Mouse (Mus musculus) lung, embryonic 14.5 days (tissue): ENCODE measurements around the gene Mkrn1. TPM values are rescaled to one million over a fixed set of nuclear protein-coding genes. Genes with fewer than 3 reads are reported as not detected.

Experiments
- ATAC-seq: fragments of 200-750 bp; cut with Nextera tagmentation; 2 replicates; pipeline ENCODE4 v1.8.0; 2017; ENCODE audit warnings: mild to moderate bottlenecking, moderate TSS enrichment, moderate library complexity; ENCODE audit not compliant: insufficient read depth
- DNase-seq: peaks from one replicate; pipeline ENCODE4 v3.0.0-alpha.2; 2015
- H3K27ac ChIP-seq: fragments of 300-500 bp; sonication (generic); 2 replicates; pipeline ENCODE4 v1.5.1; 2014; ENCODE audit warnings: low read depth, mild to moderate bottlenecking, moderate library complexity
- H3K27me3 ChIP-seq: fragments of 300-500 bp; sonication (generic); 2 replicates; pipeline ENCODE4 v1.6.1; 2014; ENCODE audit warnings: low read length, control low read depth; ENCODE audit not compliant: insufficient read depth
- H3K36me3 ChIP-seq: fragments of 300-500 bp; sonication (generic); 2 replicates; pipeline ENCODE4 v1.6.1; 2014; ENCODE audit warnings: control low read depth; ENCODE audit not compliant: insufficient read depth
- H3K4me1 ChIP-seq: fragments of 300-500 bp; sonication (generic); 2 replicates; pipeline ENCODE4 v1.6.1; 2014; ENCODE audit warnings: antibody characterized with exemption, control low read depth; ENCODE audit not compliant: insufficient read depth
- H3K4me2 ChIP-seq: fragments of 300-500 bp; sonication (generic); 2 replicates; pipeline ENCODE4 v1.6.1; 2014; ENCODE audit warnings: mild to moderate bottlenecking
- H3K4me3 ChIP-seq: fragments of 300-500 bp; sonication (generic); 2 replicates; pipeline ENCODE4 v1.5.1; 2014; ENCODE audit warnings: low read depth, low read length
- H3K9ac ChIP-seq: fragments of 300-500 bp; sonication (generic); 2 replicates; pipeline ENCODE4 v1.6.1; 2014
- H3K9me3 ChIP-seq: fragments of 300-500 bp; sonication (generic); 2 replicates; pipeline ENCODE4 v1.6.1; 2016; ENCODE audit warnings: low read depth, low read length, control low read depth
- CTCF ChIP-seq: IDR thresholded peaks from 2 replicates; pipeline ENCODE4 v1.5.1; 2016; ENCODE audit warnings: antibody characterized with exemption, low read depth
- WGBS: fragments of 180-500 bp; shearing (Covaris S2); extraction: QIAGEN DNeasy Blood & Tissue Kit; methylation state at CpG from one replicate; pipeline ENCODE4 v1.1.7; 2014; 5-methylcytosine and 5-hydroxymethylcytosine counted together
- polyA plus RNA-seq: library from polyadenylated mRNA; unstranded; fragments of >200 nt; fragmentation: Nextera tagmentation; extraction: Ambion mirVana; gene quantifications from 2 replicates; pipeline ENCODE4 v1.2.1, GENCODE M21; 2014

Gene Mkrn1
- polyA plus RNA-seq, 1 experiment from 2014 or later = 61.2 TPM

DNA sequence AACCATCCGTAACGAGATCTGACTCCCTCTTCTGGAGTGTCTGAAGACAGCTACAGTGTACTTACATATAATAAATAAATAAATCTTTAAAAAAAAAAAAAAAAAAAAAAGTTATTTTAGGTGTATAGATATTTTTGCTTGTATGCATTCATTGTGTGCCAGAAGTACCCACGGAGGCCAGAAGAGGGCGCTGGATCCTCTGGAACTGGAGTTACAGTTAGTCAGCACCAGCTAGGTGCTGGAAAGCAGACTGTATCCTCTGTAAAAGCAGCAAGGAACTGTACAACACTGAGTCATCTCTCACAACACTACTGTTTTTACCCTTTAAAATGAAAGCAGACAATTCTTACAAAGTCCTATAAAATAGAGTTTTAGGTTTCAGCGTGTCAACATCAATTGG, 4.5 kb downstream of the Mkrn1 start:
- H3K9me3 ChIP-seq = no peaks in the 10 kb centered on the region
- H3K27ac ChIP-seq = no peak overlapping the region
- no peaks in the 10 kb centered on the region for H3K4me1 ChIP-seq
- H3K4me3 ChIP-seq = no peak overlapping the region
- WGBS = 48% methylated on average over 3 of the region's 5 CpGs
- DNase-seq (peak; percentile 82), ATAC-seq (no peak)
- H3K27me3 ChIP-seq = 0 out of 2 replicates have a peak, but pooled peaks cover 16% of the 10 kb centered on the region
- TF ChIP-seq CTCF = peak; percentile 53
- no peaks in the 10 kb centered on the region for H3K36me3 ChIP-seq
- no peak overlapping the region for H3K9ac ChIP-seq
- no peak overlapping the region for H3K4me2 ChIP-seq

DNA sequence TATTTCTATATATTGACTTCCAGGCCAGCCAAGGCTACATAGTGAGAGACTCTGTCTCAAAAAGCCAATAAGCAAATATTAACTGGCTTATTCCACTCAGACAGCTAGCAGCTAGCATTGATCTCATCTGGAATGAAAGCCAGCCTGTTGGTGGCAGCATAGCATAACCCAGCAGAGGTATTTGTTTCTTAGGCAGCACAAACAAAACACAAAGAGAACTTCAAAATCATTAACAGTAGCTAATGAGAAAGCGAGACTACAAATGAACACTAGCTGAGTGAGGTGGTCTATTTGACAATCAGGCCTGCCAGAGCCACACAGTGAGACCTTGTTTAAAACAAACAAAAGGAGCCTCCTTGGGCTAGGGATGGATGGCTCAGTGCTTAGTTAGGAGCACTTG, 6.2 kb downstream of the Mkrn1 start:
- no peak for DNase-seq
- no peak for ATAC-seq
- Histone ChIP-seq H3K9me3 (no peaks in the 10 kb centered on the region), H3K4me1 (no peaks in the 10 kb centered on the region), H3K36me3 (0 out of 2 replicates have a peak, but pooled peaks cover 1% of the 10 kb centered on the region), H3K27me3 (0 out of 2 replicates have a peak, but pooled peaks cover 14% of the 10 kb centered on the region), H3K4me3 (no peak overlapping the region), H3K27ac (no peak overlapping the region), H3K9ac (no peak overlapping the region), H3K4me2 (no peak overlapping the region)
- TF ChIP-seq CTCF = 0 out of 2 replicates have a peak, but pooled peaks have one; percentile 7
- WGBS = 80% methylated on average over 1 of the region's 1 CpGs

DNA sequence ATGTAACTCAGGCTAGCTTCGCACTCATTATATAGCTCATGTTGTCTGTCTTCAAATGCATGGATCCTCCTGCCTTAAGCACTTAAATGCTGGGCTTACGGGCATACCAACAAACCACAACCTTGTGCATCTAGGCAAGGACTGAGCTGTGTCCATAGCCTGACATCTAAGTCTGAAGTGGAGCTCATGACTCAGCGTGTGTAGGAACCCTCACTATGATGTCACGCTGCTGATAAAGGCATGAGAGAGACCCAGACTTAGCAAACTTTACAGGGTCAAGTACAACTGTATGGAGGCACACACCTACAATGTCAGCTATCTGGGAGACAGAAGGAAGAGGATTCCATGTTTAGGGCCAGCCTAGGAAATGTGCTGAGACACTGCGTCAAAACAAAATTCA, 13.8 kb downstream of the Mkrn1 start:
- peaks cover 17% of the 10 kb centered on the region for H3K36me3 ChIP-seq
- 85% methylated on average over 5 of the region's 5 CpGs for WGBS
- no peaks in the 10 kb centered on the region for H3K27me3 ChIP-seq
- no peak for ATAC-seq
- no peak for TF ChIP-seq CTCF
- H3K4me2 ChIP-seq = no peak overlapping the region
- no peak for DNase-seq
- H3K9ac ChIP-seq = no peak overlapping the region
- H3K4me3 ChIP-seq = no peak overlapping the region
- no peaks in the 10 kb centered on the region for H3K4me1 ChIP-seq
- H3K27ac ChIP-seq = no peak overlapping the region
- no peaks in the 10 kb centered on the region for H3K9me3 ChIP-seq

DNA sequence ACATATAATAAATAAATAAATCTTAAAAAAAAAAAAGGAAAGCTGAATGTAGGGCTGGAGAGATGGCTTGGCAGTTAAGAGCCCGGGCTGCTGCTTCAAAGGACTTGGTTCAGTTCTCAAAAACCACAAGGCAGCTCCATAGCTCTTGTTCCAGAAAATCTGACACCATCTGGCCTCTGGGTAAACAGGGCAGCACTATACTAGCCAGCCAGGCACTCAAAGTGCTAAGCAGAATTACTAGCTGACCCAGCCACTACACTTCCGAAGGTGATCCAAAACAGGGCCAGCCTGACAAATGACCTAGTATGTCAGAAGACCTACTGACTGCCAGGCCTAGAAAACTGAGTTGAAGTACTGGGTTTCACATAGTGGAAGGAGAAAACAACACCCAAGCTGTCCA, 17.1 kb downstream of the Mkrn1 start:
- no peaks in the 10 kb centered on the region for H3K27me3 ChIP-seq
- H3K9me3 ChIP-seq = no peaks in the 10 kb centered on the region
- DNase-seq (no peak), ATAC-seq (no peak)
- H3K9ac ChIP-seq = no peak overlapping the region
- WGBS = 60% methylated on average over 2 of the region's 2 CpGs
- TF ChIP-seq CTCF = no peak
- H3K36me3 ChIP-seq = peaks cover 15% of the 10 kb centered on the region
- no peak overlapping the region for H3K4me2 ChIP-seq
- H3K4me1 ChIP-seq = no peaks in the 10 kb centered on the region
- no peak overlapping the region for H3K27ac ChIP-seq
- H3K4me3 ChIP-seq = no peak overlapping the region

DNA sequence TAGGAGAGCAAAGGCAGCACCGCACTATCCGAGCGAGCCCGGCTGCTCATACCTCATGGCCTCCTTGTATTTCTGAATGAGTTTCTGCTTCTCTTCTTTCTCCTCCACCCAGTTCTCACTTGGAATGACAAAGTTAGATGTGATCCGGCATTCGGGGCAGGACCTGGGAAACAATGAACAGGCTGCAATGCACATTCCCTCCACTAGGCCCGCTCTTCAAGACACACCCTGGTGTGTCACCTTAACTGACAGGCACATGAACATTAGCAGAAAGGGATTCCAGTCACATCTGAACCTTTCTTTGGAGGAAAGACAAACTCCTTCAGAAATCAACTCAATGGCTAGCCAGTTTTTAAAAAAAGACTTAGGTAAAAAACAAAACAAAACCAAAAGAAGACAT, 19.9 kb downstream of the Mkrn1 start:
- DNase-seq = peak; percentile 74
- H3K4me3 ChIP-seq = no peak overlapping the region
- H3K9me3 ChIP-seq = no peaks in the 10 kb centered on the region
- TF ChIP-seq CTCF = peak; percentile 91
- no peak for ATAC-seq
- no peak overlapping the region for H3K9ac ChIP-seq
- H3K27ac ChIP-seq = no peak overlapping the region
- H3K27me3 ChIP-seq = no peaks in the 10 kb centered on the region
- peaks cover 11% of the 10 kb centered on the region for H3K36me3 ChIP-seq
- H3K4me1 ChIP-seq = no peaks in the 10 kb centered on the region
- no peak overlapping the region for H3K4me2 ChIP-seq
- WGBS = 66% methylated on average over 7 of the region's 7 CpGs

DNA sequence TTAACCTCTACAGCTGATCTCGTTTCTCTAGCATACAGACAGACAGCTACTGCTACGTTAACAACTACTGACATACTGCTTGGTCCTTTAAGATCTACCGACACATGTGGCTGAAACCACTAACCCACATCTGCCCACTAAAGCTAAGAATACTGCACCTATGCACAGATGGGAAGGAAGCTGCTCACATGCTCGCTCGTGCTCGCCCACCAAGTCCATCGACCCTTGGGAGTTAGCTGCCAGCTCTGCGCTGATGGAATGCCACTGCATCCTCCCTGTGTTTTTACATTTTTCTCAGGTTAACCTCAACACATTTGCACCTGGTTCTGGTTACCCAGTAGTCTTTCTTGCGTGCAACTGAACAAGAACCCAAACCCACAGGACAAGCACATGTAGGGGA, 21.9 kb downstream of the Mkrn1 start:
- Histone ChIP-seq H3K27me3 (no peaks in the 10 kb centered on the region), H3K36me3 (no peaks in the 10 kb centered on the region; the same call in 1 of the 2 replicates), H3K4me1 (no peaks in the 10 kb centered on the region), H3K4me2 (no peak overlapping the region), H3K9me3 (no peaks in the 10 kb centered on the region), H3K4me3 (no peak overlapping the region), H3K9ac (no peak overlapping the region), H3K27ac (no peak overlapping the region)
- WGBS = 89% methylated on average over 9 of the region's 9 CpGs
- TF ChIP-seq CTCF = no peak
- DNase-seq (no peak), ATAC-seq (no peak)

DNA sequence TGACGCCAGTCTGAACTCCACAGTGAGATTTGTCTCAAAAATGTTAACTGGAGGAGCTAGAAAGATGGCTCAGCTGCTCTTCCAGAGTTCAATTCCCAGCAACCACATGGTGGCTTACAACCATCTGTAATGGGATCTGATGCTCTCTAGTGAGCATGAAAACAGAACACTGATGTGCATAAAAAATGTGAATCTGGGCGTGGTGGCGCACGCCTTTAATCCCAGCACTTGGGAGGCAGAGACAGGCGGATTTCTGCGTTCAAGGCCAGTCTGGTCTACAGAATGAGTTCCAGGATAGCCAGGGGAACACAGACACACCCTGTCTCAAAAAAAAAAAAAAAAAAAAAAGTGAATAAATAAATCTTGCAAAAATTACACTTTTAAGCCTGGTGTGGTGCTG, 23.2 kb downstream of the Mkrn1 start:
- no peak for TF ChIP-seq CTCF
- no peak overlapping the region for H3K4me3 ChIP-seq
- H3K4me2 ChIP-seq = no peak overlapping the region
- no peaks in the 10 kb centered on the region for H3K27me3 ChIP-seq
- WGBS = 91% methylated on average over 6 of the region's 6 CpGs
- H3K27ac ChIP-seq = no peak overlapping the region
- ATAC-seq (no peak), DNase-seq (no peak)
- no peaks in the 10 kb centered on the region; the same call in 1 of the 2 replicates for H3K36me3 ChIP-seq
- H3K4me1 ChIP-seq = no peaks in the 10 kb centered on the region
- no peak overlapping the region for H3K9ac ChIP-seq
- H3K9me3 ChIP-seq = no peaks in the 10 kb centered on the region

DNA sequence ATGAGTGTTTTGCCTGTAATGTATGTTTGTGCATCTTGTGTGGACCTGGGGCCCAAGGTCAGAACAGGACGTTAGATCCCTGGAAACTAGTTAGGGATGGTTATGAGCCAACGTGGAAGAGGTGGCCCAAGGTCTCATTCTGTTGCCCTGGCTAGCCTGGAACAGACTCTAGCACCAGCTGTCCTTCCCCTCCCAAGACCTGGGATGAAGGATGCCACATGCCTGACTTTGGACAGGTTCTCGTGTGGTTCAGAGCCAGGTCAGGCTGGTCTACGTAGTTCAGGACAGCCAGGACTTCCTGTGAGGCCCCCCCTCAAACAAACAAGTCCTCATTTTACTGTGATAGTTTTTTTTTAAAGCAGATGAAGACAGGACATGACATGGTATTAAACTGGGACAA, 24.3 kb downstream of the Mkrn1 start:
- TF ChIP-seq CTCF = no peak
- no peak overlapping the region for H3K4me2 ChIP-seq
- no peaks in the 10 kb centered on the region for H3K27me3 ChIP-seq
- H3K27ac ChIP-seq = no peak overlapping the region
- no peaks in the 10 kb centered on the region for H3K4me1 ChIP-seq
- no peak overlapping the region for H3K4me3 ChIP-seq
- no peaks in the 10 kb centered on the region for H3K9me3 ChIP-seq
- WGBS = 55% methylated on average over 4 of the region's 4 CpGs
- no peak overlapping the region for H3K9ac ChIP-seq
- H3K36me3 ChIP-seq = no peaks in the 10 kb centered on the region; the same call in 1 of the 2 replicates
- no peak for DNase-seq
- ATAC-seq = no peak
